Mouse (Mus musculus): Measurements from ENCODE around the gene Rplp2. TPM values are rescaled to one million over a fixed set of nuclear protein-coding genes. Genes with fewer than 3 reads are reported as not detected.

Rplp2 gene
- polyA plus RNA-seq (2012; rRNA removed) = 775 and 918 TPM in 2 replicates

DNA sequence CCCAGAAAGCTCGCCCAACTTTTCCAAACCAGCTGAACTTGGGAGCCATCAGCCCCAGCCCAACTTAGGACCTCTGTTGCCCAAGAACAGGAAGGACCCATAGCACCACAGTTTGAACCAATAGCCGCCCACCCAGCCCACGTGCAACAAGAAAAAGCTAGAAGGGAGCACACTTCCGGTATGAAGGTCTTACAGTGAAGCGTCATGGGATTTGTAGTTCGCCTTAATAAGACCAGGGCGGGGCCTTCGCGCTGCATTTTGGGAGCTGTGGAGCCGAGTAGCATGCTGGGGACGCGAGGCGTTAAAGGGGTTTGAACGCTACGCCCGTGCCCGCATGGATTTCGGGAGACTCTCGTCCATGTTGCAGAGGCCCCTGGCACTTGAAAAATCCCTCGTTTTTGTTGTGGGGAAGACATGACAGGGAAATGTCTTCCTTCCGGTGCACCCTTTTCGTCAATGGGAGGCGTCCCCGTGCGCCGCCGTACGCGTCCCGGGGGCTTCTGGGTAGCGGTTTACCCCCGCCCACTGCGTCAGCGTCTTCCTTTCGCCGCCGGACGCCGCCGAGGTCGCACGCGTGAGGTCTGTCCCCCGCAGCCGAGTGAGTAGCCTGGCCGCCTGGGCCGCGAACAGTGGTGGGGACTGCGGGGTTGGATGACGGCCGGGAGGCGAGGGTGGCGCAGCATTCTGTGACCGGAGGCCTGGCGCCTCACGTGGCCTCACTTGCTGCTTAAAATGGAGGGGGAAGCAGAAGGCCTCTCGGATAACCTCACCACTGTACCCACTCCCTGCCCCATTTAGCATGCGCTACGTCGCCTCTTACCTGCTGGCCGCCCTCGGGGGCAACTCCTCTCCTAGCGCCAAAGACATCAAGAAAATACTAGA is at the start of gene Rplp2:
Rplp2 (plus strand) TSS at position 261 of the 882 bp plus-strand sequence.

DNA sequence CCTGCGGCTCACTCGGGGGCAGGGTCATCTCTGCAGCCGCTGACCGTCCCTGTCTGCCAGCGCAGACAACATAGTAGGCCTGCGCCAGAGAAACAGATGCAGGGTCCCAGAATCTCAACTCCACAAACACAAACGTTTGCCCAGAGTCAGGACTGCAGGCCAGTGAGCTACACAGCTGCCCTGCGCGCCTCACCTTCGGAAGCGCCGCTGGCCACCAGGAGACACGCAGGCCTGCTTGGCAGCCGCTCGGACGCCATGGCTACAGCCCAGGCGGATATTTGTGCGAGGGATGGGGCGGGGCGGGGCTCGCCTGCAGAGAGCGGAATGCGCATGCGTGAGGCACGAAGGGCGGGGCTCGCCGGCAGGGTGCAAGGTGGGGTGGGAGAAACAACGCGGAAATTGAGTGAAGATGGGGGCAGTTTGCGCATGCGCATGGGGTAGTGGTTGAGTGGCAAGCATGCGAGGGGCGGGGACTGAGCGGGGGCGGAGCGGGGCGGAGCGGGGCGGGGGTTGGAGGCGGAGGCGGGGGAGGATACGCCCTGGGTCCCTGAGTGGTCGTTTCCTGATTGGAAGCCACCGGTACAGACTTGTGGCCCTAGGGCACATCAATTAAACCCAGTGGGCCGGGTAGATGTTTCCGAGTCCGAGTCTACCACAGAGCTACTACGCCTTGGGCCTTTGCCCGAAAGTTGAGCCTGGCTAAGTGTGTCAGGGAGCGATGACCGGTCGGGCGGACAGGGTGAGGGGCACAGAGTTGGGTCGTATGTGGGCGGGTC is 33.2 kb upstream of the Rplp2 start, which contains the start of gene Gatd1:
Gatd1 (minus strand) TSS at position 328 of the 776 bp plus-strand sequence.

DNA sequence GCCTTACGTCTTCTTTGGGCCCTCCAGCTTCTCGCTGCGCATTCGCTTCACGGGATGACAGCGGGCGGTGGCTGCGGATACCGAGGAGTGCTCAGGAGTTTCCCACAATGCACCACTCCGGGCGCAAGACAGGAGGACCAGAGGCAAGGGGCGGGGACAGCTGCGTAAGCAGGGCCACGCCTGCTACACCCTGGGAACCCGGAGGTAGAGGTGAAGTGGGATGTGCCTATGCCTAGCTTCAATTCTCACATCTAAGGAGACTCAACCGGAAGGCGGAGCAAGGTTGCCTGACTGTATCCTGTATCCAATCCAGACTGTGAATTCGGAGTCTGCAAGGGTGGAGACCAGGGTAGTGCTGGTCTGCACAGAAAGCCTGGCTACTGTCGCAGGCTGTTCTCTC is 17.9 kb upstream of the Rplp2 start, which contains the start of gene Cend1:
Cend1 (minus strand) TSS at position 182 of the 400 bp plus-strand sequence.

DNA sequence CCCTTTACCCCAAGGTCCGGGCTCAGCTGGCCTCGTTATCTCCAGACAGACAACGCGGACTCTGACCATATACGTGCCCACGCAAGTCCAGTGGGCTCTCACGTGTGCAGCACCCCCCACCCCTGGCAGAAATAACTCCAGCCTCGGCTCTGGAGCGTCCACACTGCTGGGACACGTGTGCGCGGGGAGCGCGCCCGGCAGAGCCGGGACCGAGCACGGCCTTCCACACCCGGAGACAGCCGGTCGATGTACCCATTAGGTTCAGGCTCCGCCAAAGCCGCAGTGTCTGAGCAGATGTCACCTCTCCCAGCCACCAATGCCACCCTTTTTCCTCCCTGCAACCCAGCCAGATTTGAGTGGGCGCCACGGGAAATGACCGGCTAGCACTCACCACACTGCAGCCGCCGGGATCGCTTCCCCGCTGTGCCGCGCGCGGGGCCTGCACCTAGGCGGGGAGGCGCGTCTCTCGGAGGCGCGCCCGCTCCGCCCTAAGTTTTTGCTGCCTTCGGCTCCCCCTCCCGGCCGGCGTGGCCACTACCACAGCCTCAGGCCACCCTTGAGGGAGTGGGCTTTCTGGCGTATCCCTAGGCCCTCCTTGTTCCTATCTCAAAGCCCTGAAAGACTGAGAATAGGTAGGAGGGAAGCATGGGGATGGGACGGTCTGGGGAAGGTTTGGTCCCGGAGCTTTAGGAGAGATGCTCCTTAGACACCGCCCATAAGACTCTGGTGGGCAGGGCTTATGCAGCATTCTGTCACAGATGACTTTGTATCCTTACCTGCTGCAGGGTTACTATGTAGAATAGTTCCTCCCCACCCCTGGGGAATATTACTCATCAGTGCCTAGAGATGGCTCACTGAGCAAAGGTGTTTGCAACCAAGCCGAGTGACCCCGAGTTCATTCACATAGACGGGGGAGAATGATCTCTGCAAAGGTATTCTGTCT is 9.7 kb upstream of the Rplp2 start, which contains the start of gene Slc25a22:
Slc25a22 (minus strand) TSS at position 715 of the 943 bp plus-strand sequence.

DNA sequence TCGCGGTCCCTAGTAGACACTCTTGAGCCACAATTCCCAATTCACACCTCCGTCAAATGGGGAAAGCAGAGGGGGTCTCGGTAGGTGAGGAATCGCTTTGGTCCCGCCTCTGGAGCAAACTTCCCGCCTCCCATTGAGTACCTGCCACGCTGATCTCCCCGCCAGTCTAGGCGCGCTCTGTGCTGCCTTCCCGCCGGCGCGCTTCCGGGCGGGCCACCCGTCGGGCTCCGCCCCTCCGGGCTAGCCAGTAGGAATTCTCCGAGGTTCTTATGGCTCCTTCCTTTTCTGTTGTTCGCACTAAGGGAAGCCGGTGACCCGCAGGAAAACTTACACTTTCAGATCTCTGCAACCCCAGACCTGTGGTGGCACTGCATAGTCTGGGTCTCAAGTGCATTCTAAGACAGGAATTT is 3.3 kb upstream of the Rplp2 start, which contains the start of gene Pidd1:
Pidd1 (minus strand) TSS at position 198 of the 410 bp plus-strand sequence.

DNA sequence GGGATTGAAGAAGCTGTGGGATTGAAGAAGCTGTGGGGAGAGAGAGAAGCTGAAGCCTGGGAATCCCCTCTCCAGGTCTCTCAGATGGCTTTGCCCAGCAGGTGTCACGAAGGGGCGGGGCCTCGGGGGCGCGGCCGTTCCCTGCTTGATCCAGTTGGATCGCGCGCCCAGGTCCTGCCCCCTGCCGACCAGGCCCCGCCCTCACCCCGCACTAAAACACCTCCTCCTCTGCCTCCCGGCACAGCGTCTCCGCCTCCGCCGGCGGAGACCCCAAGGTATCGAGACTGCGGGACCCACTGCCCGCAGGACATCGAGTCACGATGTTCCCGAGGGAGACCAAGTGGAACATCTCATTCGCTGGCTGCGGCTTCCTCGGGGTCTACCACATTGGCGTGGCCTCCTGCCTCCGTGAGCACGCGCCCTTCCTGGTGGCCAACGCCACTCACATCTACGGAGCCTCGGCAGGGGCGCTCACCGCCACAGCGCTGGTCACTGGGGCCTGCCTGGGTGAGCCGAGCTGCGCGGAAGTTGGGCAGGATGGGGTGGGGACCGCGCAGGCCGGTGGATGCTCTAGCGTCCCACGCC is 7.9 kb downstream of the Rplp2 start, which contains the start of gene Pnpla2:
Pnpla2 (plus strand) TSS at position 232 of the 585 bp plus-strand sequence.

DNA sequence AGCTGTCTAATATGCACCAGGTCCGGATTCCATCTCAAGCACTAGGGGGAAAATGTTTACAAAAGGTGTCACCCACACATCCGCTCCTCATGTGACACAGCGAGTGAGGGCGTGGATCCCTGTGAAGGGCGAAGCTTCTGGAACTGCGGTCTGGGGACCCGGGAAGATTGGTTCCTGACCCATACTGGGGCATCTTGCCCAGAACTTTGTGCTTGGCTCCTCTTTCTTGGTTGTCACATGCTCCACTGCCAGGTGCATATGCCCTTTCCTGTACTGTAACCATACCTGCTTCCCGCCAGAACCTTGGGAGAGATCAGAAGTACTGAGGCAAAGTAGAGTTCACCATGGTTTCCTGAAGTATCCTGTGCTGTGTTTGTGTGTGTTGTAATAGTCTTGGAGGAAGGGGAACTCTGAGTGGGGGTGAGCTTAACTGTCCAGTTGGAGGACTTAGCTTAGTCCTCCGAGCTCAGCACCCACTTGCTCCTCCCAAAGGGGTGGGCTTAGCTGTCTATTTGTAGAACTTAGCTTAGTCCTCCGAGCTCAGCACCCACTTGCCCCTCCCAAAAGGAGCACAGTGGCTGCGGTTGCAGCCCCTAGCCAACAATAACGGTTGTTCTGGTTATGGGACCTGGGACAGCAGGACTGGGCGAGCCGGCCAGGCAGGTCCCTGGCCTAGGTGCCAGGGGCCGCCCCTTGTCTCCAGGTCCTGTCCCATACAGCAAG is 13.4 kb downstream of the Rplp2 start, which contains the start of gene Cracr2b:
Cracr2b (plus strand) TSS at position 704 of the 723 bp plus-strand sequence.

DNA sequence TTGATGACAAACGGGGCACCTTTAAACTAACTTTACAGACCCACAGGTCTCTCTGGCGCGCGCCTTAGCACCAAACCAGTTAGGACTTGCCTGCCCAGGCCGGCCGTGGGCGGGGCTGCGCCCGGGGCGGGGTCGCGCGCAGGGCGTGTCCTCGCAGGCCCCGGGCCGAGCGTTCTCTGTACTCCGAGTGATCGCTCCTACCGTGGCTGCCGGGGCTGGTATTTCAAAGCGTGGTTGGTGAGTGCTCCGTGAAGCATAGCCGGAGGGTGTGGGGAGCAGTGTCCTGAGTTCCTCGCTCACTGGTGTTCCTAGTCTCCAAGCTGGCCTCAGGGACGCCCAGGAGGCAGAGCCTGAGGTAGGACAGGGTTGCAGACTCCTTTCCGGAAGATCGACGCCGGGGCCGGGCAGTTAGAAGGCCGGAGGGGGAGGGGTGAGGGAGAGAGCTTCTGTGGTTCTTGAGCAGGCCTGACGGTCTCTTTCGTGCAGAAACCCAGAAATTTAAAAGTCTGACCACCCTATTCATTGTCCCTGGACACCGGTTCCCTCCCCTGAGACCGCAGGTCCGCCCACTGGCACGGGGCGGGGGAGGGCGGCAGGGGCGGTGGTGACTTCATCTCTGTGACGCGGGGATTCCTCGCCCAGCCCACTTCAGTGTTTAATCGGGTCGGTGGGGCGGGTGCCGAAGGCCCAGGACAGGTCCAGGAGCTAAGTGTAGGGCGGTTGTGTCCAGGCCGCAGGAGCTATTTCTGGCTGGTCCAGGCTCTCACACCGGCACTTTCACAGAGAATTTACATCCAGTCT is 20.3 kb downstream of the Rplp2 start, which contains the start of gene Cd151:
Cd151 (plus strand) TSS at position 163 of the 801 bp plus-strand sequence.

DNA sequence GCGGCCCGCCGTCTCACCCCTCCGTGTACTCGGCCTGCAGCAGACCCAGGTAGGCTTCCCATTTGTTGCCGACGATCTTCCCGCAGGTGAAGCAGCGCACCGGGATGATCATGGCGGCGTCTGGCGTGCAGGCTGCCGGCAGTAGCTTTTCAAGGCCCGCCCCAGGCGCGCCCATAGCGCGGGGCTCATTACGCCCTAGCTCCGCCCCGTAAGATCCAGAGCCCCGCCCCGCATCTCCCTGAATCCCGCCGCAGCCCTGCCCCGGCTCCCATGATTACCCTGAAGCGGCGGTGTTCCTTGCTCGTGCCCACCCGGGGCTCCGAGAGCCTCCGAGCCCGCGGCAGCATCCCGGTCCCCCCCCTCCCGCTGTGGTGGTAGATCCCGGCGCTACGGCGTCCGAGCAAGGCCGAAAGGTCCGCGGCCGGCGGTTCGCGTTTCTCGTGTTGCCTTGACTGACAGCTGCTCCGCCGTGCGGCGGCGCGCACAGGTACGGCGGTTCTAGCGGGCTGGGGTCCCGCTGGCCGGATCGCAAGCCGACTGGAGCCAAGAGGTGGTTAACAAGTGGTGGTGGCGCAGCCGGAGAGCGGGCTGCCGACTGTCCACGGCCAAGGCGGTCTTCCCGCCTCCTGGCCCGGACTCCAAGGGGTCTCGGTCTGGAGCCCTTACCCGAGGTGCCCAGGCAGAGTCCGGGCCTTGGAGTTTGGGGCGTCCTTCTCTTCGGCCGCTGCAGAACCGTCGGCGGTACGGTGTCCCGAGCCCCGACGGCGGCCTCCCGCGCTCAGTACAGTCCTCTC is 28.0 kb downstream of the Rplp2 start, which contains the start of the genes Polr2l and Tspan4:
Polr2l (minus strand) TSS at position 122 of the 794 bp plus-strand sequence.
Tspan4 (plus strand) TSS at position 230 of the 794 bp plus-strand sequence.

Other genes with a start within 250 kb of the Rplp2 start
- gene Lmntd2, start 233.3 kb upstream of the Rplp2 start, polyA plus RNA-seq (2012; rRNA removed) = 3.1 and 4.9 TPM in 2 replicates
- 46.2 and 50.8 TPM in 2 replicates for gene Rassf7, start 231.5 kb upstream of the Rplp2 start, polyA plus RNA-seq (2012; rRNA removed)
- 22.2 and 24.8 TPM in 2 replicates for gene Phrf1, start 218.6 kb upstream of the Rplp2 start, polyA plus RNA-seq (2012; rRNA removed)
- 57.8 and 77.3 TPM in 2 replicates for gene Irf7, start 180.9 kb upstream of the Rplp2 start, polyA plus RNA-seq (2012; rRNA removed)
- 1.2 and 1.6 TPM in 2 replicates for gene Cdhr5, start 170.6 kb upstream of the Rplp2 start, polyA plus RNA-seq (2012; rRNA removed)
- gene Sct, start 168.2 kb upstream of the Rplp2 start, polyA plus RNA-seq (2012; rRNA removed) = 15.3 and 19.9 TPM in 2 replicates
- gene Drd4, start 155.4 kb upstream of the Rplp2 start, polyA plus RNA-seq (2012; rRNA removed) = 22.0 and 22.8 TPM in 2 replicates
- 26.5 and 30.5 TPM in 2 replicates for gene Deaf1, start 119.7 kb upstream of the Rplp2 start, polyA plus RNA-seq (2012; rRNA removed)
- 39.0 and 45.8 TPM in 2 replicates for gene Tmem80, start 119.6 kb upstream of the Rplp2 start, polyA plus RNA-seq (2012; rRNA removed)
- gene Eps8l2, start 108.5 kb upstream of the Rplp2 start, polyA plus RNA-seq (2012; rRNA removed) = 20.8 and 24.1 TPM in 2 replicates
- gene Taldo1, start 55.2 kb upstream of the Rplp2 start, polyA plus RNA-seq (2012; rRNA removed) = 165 and 186 TPM in 2 replicates
- 109 and 117 TPM in 2 replicates for gene Gatd1, start 33.2 kb upstream of the Rplp2 start, polyA plus RNA-seq (2012; rRNA removed)
- 0.26 and 0.55 TPM in 2 replicates for gene Cend1, start 17.9 kb upstream of the Rplp2 start, polyA plus RNA-seq (2012; rRNA removed)
- gene Slc25a22, start 9.5 kb upstream of the Rplp2 start, polyA plus RNA-seq (2012; rRNA removed) = 105 and 114 TPM in 2 replicates
- 18.9 and 28.4 TPM in 2 replicates for gene Pidd1, start 3.3 kb upstream of the Rplp2 start, polyA plus RNA-seq (2012; rRNA removed)
- 237 and 253 TPM in 2 replicates for gene Pnpla2, start 7.8 kb downstream of the Rplp2 start, polyA plus RNA-seq (2012; rRNA removed)
- gene Cracr2b, start 13.7 kb downstream of the Rplp2 start, polyA plus RNA-seq (2012; rRNA removed) = 69.1 and 83.9 TPM in 2 replicates
- gene Cd151, start 20.0 kb downstream of the Rplp2 start, polyA plus RNA-seq (2012; rRNA removed) = 818 and 883 TPM in 2 replicates
- 90.7 and 143 TPM in 2 replicates for gene Polr2l, start 27.8 kb downstream of the Rplp2 start, polyA plus RNA-seq (2012; rRNA removed)
- gene Tspan4, start 27.9 kb downstream of the Rplp2 start, polyA plus RNA-seq (2012; rRNA removed) = 331 and 388 TPM in 2 replicates
- 43.5 and 47.7 TPM in 2 replicates for gene Chid1, start 92.5 kb downstream of the Rplp2 start, polyA plus RNA-seq (2012; rRNA removed)
- 38.0 and 45.4 TPM in 2 replicates for gene Ap2a2, start 114.8 kb downstream of the Rplp2 start, polyA plus RNA-seq (2012; rRNA removed)
- gene Muc6, start 207.9 kb downstream of the Rplp2 start, polyA plus RNA-seq (2012; rRNA removed) = 0.06 and 0.20 TPM in 2 replicates
- gene Muc2, start 243.0 kb downstream of the Rplp2 start, polyA plus RNA-seq (2012; rRNA removed) = 0.35 and 1.1 TPM in 2 replicates